Mouse (Mus musculus): ENCODE measurements around the gene Robo2.
"Not testable (repeated sequence)": the region's sequence is repeated elsewhere in the genome, so short reads cannot be mapped to it uniquely, and the experiment has no call there.

Robo2 gene

DNA sequence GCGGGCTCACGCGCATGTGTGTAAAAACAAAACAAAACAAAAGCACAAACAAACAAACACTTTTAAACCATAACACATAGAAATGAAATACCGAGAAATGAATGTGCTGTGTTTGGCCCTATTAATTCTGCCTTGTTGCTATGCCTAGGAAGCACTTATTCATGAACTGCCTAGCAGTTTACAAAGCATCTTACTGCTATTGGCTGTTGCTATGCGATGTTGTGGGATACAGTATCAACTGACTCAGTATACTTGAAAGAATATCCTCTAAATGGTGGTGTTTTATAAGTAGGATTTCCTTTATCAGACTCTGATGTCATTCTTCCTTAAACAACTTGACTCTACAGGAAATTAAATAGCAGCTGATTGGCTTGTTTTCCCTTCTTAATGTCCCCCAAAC is 339.0 kb downstream of the Robo2 start:
- no peak for DNase-seq (ENCODE audit: low read depth, low spot score)

- DNase-seq (ENCODE audit: low read depth, low spot score) = no peak
Observed at GRCm38 (mm10) chr16:74070628-74071027, 341.0 kb downstream of the Robo2 start.

DNA sequence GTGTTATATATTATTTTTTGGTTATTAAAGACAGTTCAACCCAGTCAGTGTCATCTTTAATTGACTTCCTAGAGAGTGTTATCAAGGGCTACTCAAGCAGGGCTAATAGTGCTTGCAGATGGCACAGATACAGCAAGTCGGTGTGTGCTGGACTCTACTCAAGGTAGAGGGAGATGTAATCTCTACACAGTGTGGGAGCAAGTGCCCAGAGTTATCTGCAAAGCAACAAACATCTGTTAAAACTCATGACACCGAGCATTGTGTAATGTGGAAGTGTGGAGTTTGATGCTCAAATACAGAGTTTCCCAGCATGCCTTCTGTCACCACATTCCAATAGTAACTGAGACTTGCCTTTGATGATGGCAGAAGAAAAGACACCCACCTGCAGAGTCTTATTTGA is 345.7 kb downstream of the Robo2 start:
- DNase-seq (ENCODE audit: low read depth, low spot score) = no peak

DNA sequence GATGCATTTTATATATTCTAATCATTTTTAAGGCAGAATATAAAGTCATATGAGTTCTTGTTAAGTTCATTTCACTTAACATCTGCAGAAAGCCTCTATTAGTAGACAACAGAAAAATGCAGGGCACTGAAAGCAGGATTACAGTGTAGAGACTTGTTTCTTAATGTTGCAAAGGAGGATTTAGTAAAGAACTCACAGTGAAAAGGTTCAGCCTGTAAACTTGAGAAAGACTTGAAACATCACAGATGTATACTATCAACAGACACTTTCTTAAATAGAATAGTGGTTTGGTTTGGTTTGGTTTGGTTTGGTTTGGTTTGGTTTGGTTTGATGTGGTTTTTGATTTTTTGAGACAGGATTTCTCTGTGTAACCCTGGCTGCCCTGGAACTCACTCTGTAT is 349.7 kb downstream of the Robo2 start:
- no peak for DNase-seq (ENCODE audit: low read depth, low spot score)

DNA sequence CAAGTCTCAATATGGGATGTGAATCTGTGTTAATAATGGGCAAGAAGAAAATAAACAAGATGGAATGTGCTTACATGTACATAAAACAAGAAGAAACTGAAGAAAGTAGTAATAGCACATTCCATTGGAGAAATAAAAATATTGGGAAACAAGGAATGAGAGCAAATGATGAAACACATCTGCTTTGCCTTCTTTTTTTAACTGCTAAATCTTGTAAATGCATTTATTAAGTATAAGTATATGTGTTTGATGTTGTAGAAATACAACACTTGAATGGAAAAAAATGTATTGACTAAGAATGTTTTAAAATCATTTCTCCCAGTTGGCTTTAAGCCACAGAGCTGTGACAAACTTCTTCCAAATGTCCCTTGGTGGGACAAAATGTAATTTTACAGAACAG is 350.1 kb downstream of the Robo2 start:
- no peak for DNase-seq (ENCODE audit: low read depth, low spot score)

DNA sequence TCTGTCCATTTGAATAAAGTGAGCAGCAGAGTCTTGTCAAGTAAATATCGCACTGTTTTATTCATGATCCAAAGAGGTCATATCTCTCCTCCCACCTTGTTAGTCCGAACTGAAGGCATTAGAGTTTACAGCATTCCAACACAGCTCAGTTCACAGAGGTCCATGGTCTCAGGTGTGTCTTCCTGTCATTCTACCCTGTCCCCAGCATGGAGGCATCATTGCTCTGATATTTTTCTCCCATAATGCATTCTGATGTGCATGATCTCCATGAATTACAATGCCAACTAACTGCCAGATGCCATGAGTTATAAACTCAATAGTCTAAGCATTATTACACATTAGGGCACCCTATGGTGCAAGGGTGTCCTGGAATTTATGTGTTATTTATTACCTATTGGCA is 354.7 kb downstream of the Robo2 start:
- no peak for DNase-seq (ENCODE audit: low read depth, low spot score)

DNA sequence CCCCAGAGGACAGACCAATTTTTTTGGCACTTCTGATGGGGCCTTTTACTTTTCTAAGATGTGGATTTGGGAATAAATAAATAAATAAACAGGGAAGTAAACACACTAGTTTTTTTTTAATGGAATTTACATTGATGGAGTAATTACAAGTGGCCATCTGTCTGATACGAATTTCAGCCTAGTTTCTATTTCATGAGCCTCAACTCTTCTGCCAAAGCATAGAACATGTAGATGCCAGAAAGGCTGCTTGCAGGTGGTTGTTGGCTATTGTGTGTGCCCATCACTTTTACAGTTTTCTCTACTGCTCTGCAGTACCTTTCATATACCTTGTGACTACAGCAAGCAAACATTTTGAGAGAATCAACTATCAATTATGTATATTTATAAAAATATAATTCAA is 355.4 kb downstream of the Robo2 start:
- DNase-seq (ENCODE audit: low read depth, low spot score) = no peak

GRCm38 (mm10) chr16:74055061-74055751 is 356.4 kb downstream of the Robo2 start:
- peak; percentile 46 for DNase-seq (ENCODE audit: low read depth, low spot score)

GRCm38 (mm10) chr16:74049467-74049866 is 362.2 kb downstream of the Robo2 start:
- DNase-seq (ENCODE audit: low read depth, low spot score) = no peak

GRCm38 (mm10) chr16:74048980-74049379 is 362.6 kb downstream of the Robo2 start:
- no peak for DNase-seq (ENCODE audit: low read depth, low spot score)

GRCm38 (mm10) chr16:74047232-74047631 is 364.4 kb downstream of the Robo2 start:
- no peak for DNase-seq (ENCODE audit: low read depth, low spot score)

- not testable (repeated sequence) for DNase-seq (ENCODE audit: low read depth, low spot score)
Observed at GRCm38 (mm10) chr16:74040797-74041196, 370.8 kb downstream of the Robo2 start.

GRCm38 (mm10) chr16:74027822-74028221 is 383.8 kb downstream of the Robo2 start:
- no peak for DNase-seq (ENCODE audit: low read depth, low spot score)

- DNase-seq (ENCODE audit: low read depth, low spot score) = no peak
Observed at GRCm38 (mm10) chr16:74022281-74022978, 389.2 kb downstream of the Robo2 start.

DNA sequence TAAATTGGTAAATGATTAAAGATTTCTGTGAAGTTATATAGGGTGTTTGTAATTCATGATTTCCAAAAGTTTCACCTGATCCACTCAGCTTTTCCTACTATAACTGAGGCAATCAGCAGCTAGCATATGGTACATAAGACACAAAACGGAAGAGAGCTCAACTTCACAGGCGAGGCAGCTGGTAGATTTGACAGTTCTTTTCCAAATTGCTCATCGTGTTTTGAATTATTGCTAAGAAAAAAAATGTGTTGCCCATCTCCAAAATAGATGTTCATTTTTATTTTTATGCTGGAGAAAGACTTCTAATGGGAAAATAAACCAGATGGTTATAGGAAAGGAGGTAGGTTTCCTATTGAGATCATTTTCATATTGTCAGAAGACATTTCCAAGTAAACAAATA is 405.9 kb downstream of the Robo2 start:
- DNase-seq (ENCODE audit: low read depth, low spot score) = peak; percentile 83

GRCm38 (mm10) chr16:74001331-74001730 is 410.3 kb downstream of the Robo2 start:
- no peak for DNase-seq (ENCODE audit: low read depth, low spot score)

GRCm38 (mm10) chr16:73991212-73991611 is 420.4 kb downstream of the Robo2 start:
- no peak for DNase-seq (ENCODE audit: low read depth, low spot score)

GRCm38 (mm10) chr16:73969573-73969972 is 442.1 kb downstream of the Robo2 start:
- DNase-seq (ENCODE audit: low read depth, low spot score) = no peak

GRCm38 (mm10) chr16:73964366-73964926 is 447.2 kb downstream of the Robo2 start:
- no peak for DNase-seq (ENCODE audit: low read depth, low spot score)

DNA sequence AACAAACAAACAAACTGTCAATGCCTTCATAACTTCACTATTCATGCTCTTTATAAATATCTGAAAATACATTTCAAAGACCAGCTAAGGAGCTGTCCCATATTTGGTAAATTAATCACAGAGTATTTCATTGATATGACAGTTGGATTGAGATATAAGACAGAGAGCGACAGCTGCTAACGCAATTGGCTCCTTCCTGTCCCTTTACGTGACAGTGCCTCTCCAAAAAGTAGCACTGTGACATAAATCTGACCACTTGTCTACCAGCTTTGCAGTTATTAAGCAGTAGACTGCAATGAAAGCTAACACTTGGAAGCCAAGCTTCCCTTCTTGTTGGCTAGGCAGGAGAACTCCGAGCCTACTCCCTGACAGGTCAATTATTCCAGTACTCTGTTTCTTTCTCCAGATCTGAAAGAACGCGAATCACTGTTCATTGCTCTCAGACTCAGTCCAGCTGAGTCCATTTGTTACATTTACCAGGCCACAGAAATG is 452.1 kb downstream of the Robo2 start:
- no peak for DNase-seq (ENCODE audit: low read depth, low spot score)

DNA sequence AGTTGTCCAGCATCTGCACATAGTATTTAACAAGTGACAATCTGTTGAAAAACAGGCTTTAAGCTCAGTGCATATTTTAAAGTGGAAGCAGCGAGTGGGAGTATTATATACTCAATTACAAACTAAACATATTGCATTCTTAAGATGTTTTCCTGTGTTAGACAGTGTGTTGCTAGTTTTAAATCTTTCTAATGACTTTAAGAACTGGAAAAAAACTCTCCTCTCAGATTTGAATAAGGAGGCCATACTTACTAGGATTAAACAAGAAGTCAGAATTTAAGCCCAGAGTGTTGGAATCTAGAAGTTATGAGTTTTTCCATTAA is 453.1 kb downstream of the Robo2 start:
- DNase-seq (ENCODE audit: low read depth, low spot score) = no peak

DNA sequence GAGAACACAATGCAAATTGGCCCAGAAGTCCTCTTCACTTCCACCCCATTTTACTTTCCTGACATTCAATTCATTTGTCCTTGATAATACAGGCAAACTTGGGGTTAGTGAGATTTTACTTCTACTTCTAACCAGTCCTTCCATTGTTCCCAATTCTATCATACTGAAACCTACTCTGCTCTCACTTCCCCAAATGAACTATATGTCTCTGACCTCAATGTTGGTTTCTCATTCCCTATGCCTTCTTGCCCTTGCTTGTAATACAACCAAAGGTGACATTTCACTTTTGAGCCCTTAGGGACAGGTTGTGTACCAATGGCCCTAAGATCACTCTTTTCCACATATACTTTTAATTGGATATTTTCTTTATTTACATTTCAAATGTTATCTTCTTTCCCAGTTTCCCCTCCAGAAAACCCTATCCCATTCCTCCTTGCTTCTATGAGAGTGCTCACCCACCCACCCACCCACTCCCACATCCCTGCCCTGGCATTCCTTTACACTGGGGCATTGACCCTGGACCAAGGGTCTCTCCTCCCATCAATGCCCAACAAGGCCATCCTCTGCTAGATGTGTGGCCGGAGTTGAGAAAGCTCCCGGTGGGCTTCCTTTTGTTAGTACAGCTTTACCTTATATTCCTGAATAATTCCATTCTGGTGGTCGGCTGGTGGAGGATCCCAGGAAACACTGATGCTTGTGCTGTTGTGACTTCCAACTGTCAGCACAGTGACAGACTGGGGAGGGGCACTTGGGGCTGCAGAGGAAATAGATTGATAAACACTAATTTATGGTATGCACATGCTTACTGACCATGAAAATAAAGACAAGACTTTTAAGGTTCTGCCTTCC is 453.7 kb downstream of the Robo2 start:
- no peak for DNase-seq (ENCODE audit: low read depth, low spot score)

Measured in telencephalon, adult 2 months (tissue).